13 mouse cellular contexts compared by ENCODE assay signal in genomic region chr8:117222396-117222795, GRCm38 (mm10). TPM values are rescaled to one million over a fixed set of nuclear protein-coding genes. Genes with fewer than 3 reads are reported as not detected.
DNase-seq lines count a peak whose midpoint lies in the region.
"Had no signal": no experiment of that assay in that cellular context is flagged by ENCODE, and none has a peak within 500 bp of the region (broad histone marks: within the 10 kb centered on the region; RNA-seq: fewer than 3 reads in every experiment).

No protein-coding gene starts in this region.

- peak; percentile 28 for DNase-seq in adrenal gland, adult 2 months
- DNase-seq in adrenal gland, adult 18-20 months (ENCODE audit: low spot score in 2 of 2) = no peak
- peak; percentile 39 for DNase-seq in heart, postnatal 4 days
- DNase-seq in heart, postnatal 25 days (ENCODE audit: low spot score) = no peak
- peak; percentile 26 for DNase-seq in left cerebral cortex, postnatal 4 days
- DNase-seq in left cerebral cortex, adult 18-20 months (ENCODE audit: low spot score in 2 of 2) = no peak
- DNase-seq in adrenal gland, postnatal 25 days = peak; percentile 38
- DNase-seq in gastrocnemius, postnatal 10 days = no peak
- DNase-seq: cerebellum, adult 11 months; cerebellum, postnatal 36 days; embryo, embryonic 11 days; liver, postnatal 0 days; thymus, postnatal 25 days had no signal

- intact Hi-C loops in heart, postnatal 25 days (cut with DNase I) = no loop called here
- intact Hi-C loops in left cerebral cortex, postnatal 4 days (cut with DNase I) = loop anchor here (5.0 kb wide), 1 partner anchor 250 kb away; no protein-coding TSS in a partner anchor

RNA-seq across cellular contexts. Expression of gene Cmip, which starts 34.5 kb away (rescaled TPM):
- 100 to 1,000 TPM in 1 of 2 experiments, 10 to 100 TPM in 1; 99.3 to 171 TPM for total RNA-seq in adrenal gland, adult 2 months (2021)
- polyA plus RNA-seq in adrenal gland, adult 2 months (2012; rRNA removed) = 104 and 133 TPM in 2 replicates
- 100 to 1,000 TPM; 115 to 162 TPM for total RNA-seq in adrenal gland, adult 18-20 months (2021)
- 10 to 100 TPM; 32.2 to 34.5 TPM for total RNA-seq in heart, postnatal 4 days (2021)
- 10 to 100 TPM; 21.3 to 24.0 TPM for total RNA-seq in heart, postnatal 25 days (2021)
- total RNA-seq in left cerebral cortex, postnatal 4 days (2021) = 100 to 1,000 TPM; 351 to 377 TPM
- total RNA-seq in left cerebral cortex, adult 18-20 months (2021) = 100 to 1,000 TPM; 299 to 317 TPM
- 121 and 126 TPM in 2 replicates for total RNA-seq in adrenal gland, postnatal 25 days (2021)
- total RNA-seq in gastrocnemius, postnatal 10 days (2021) = 10 to 100 TPM; 18.7 to 23.7 TPM

Comparison
In these comparisons a context has a peak if more than half of its experiments do, and no peak if none do; other contexts are left out.
1. DNase-seq: peak in adrenal gland, adult 2 months (single experiment), heart, postnatal 4 days (single experiment), left cerebral cortex, postnatal 4 days (single experiment) and adrenal gland, postnatal 25 days (single experiment); none in adrenal gland, adult 18-20 months (0 of 2), heart, postnatal 25 days (single experiment), left cerebral cortex, adult 18-20 months (0 of 2) and gastrocnemius, postnatal 10 days (single experiment).